ENCODE assay signal across 13 mouse cellular contexts in the genomic region with DNA sequence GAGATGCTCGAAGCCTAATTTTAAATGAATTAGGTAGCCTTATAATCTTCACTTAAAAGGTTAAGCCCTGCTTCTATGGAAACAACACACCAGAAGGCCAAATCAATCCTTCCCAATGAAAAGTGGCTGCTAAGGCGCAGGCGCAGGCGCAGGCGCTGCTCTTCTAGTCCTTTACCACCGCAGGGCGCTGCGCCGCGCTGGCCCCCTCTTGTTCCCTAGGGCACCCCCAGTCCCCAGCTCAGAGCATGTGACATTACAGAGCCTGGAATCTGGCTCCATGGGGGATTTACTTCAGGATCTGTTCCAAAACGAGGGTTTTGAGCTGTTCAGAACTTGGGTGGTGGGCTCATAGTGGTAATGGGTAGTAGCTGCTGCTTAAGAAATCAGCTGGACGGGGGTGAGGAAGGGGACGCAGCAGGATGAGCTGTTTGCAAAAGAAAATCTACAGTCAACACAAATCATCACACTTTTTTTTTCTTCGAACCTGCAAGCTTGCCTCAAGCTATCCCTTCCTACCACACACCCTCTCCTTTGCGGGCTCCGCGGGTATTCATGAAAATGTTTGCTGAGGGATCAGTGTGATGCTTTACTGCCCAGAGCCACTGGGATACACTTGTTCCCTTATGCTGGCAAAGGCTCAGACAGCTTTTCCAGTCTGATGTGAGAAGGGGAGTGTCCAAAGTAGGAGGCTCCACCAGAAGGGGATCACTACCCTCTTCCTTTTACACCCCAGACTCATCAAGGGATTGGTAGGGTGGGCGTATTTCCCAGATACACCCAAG.
A peak's percentile ranks its signal among the peaks of the same experiment; 100 is the strongest.
DNase-seq lines count a peak whose midpoint lies in the region; ATAC-seq lines count a peak whose summit lies in the region.
"Had no signal": no experiment of that assay in that cellular context is flagged by ENCODE, and none has a peak within 500 bp of the region (broad histone marks: within the 10 kb centered on the region; RNA-seq: fewer than 3 reads in every experiment).

No protein-coding gene starts in this region.

- H3K36me3 ChIP-seq in embryonic facial prominence, embryonic 11.5 days (replicated peaks; ENCODE audit: control insufficient read depth, insufficient read depth, low read depth, low read length): no peaks in the 10 kb centered on the region
- H3K36me3 ChIP-seq in hindbrain, embryonic 13.5 days: no peaks in the 10 kb centered on the region
- H3K36me3 ChIP-seq in midbrain, embryonic 14.5 days (ENCODE audit: control insufficient read depth, insufficient read depth, low read length): no peaks in the 10 kb centered on the region

- H3K27me3 ChIP-seq in embryonic facial prominence, embryonic 11.5 days (ENCODE audit: control insufficient read depth, insufficient read depth, low read length): no peaks in the 10 kb centered on the region
- no peaks in the 10 kb centered on the region for H3K27me3 ChIP-seq in hindbrain, embryonic 13.5 days
- H3K27me3 ChIP-seq in midbrain, embryonic 14.5 days (ENCODE audit: control insufficient read depth, insufficient read depth, low read length): no peaks in the 10 kb centered on the region

- ATAC-seq in embryonic facial prominence, embryonic 11.5 days (replicated peaks; ENCODE audit: insufficient number of reproducible peaks, low FRiP score, low TSS enrichment, low read depth): no peak
- ATAC-seq in hindbrain, embryonic 13.5 days (ENCODE audit: low FRiP score): peak; percentile 69; the same call in 1 of the 2 replicates
- ATAC-seq in midbrain, embryonic 14.5 days (ENCODE audit: low FRiP score, low TSS enrichment): no peak
- ATAC-seq: liver, postnatal 0 days had no signal

- 0 out of 2 replicates have a peak overlapping the region, but pooled peaks have one; percentile 3 for H3K9ac ChIP-seq in embryonic facial prominence, embryonic 11.5 days (replicated peaks; ENCODE audit: low read length)
- no peak overlapping the region for H3K9ac ChIP-seq in hindbrain, embryonic 13.5 days
- no peak overlapping the region for H3K9ac ChIP-seq in midbrain, embryonic 14.5 days (replicated peaks; ENCODE audit: low read length)
- H3K9ac ChIP-seq: liver, postnatal 0 days had no signal

- peak; percentile 34 for DNase-seq in R1 (ENCODE audit: low read depth, low spot score)
- no peak for DNase-seq in embryonic facial prominence, embryonic 11.5 days (ENCODE audit: low spot score)
- DNase-seq in midbrain, embryonic 14.5 days: peak; percentile 74
- no peak for DNase-seq in kidney, postnatal 10 days
- DNase-seq in B cell, adult 2 months: no peak
- no peak for DNase-seq in right cerebral cortex, postnatal 10 days (ENCODE audit: low spot score in 2 of 2)
- no peak for DNase-seq in heart, adult 18-20 months
- DNase-seq: cerebellum, adult 11 months; gastrocnemius, postnatal 10 days; liver, postnatal 0 days; right cerebral cortex, postnatal 4 days; thymus, adult 2 months had no signal

- H3K4me2 ChIP-seq in embryonic facial prominence, embryonic 11.5 days (ENCODE audit: low read depth, low read length): no peak overlapping the region
- H3K4me2 ChIP-seq in hindbrain, embryonic 13.5 days: peak overlapping the region; percentile 39
- peak overlapping the region; percentile 30 for H3K4me2 ChIP-seq in midbrain, embryonic 14.5 days (ENCODE audit: low read length)

- 54% methylated on average over 18 of the region's 18 CpGs for WGBS in embryonic facial prominence, embryonic 11.5 days
- 61% methylated on average over 18 of the region's 18 CpGs for WGBS in hindbrain, embryonic 13.5 days
- 49% methylated on average over 18 of the region's 18 CpGs for WGBS in midbrain, embryonic 14.5 days

- H3K27ac ChIP-seq in embryonic facial prominence, embryonic 11.5 days (replicated peaks; ENCODE audit: low read depth, low read length): no peak overlapping the region
- H3K27ac ChIP-seq in hindbrain, embryonic 13.5 days: no peak overlapping the region
- no peak overlapping the region; the same call in 1 of the 2 replicates for H3K27ac ChIP-seq in midbrain, embryonic 14.5 days (replicated peaks; ENCODE audit: low read depth, low read length)

- H3K4me1 ChIP-seq in embryonic facial prominence, embryonic 11.5 days (ENCODE audit: control insufficient read depth, insufficient read depth, low read length): no peaks in the 10 kb centered on the region
- H3K4me1 ChIP-seq in hindbrain, embryonic 13.5 days (replicated peaks): peaks cover 5% of the 10 kb centered on the region; the same call in 1 of the 2 replicates
- no peaks in the 10 kb centered on the region for H3K4me1 ChIP-seq in midbrain, embryonic 14.5 days (ENCODE audit: control insufficient read depth, insufficient read depth, low read length)

- H3K4me3 ChIP-seq in embryonic facial prominence, embryonic 11.5 days (ENCODE audit: low read depth, low read length): no peak overlapping the region
- H3K4me3 ChIP-seq in hindbrain, embryonic 13.5 days: no peak overlapping the region
- no peak overlapping the region; the same call in 1 of the 2 replicates for H3K4me3 ChIP-seq in midbrain, embryonic 14.5 days (replicated peaks; ENCODE audit: low read depth, low read length)

- no peaks in the 10 kb centered on the region for H3K9me3 ChIP-seq in embryonic facial prominence, embryonic 11.5 days (replicated peaks; ENCODE audit: control insufficient read depth, low read length)
- H3K9me3 ChIP-seq in hindbrain, embryonic 13.5 days: no peaks in the 10 kb centered on the region
- no peaks in the 10 kb centered on the region for H3K9me3 ChIP-seq in midbrain, embryonic 14.5 days (ENCODE audit: control insufficient read depth, low read length)

Comparison
In these comparisons a context has a peak if more than half of its experiments do, and no peak if none do; other contexts are left out.
1. DNase-seq: peak in R1 (single experiment) and midbrain, embryonic 14.5 days (single experiment); none in embryonic facial prominence, embryonic 11.5 days (single experiment), kidney, postnatal 10 days (single experiment), B cell, adult 2 months (0 of 2), right cerebral cortex, postnatal 10 days (0 of 2) and heart, adult 18-20 months (0 of 2).